In the genomic region with DNA sequence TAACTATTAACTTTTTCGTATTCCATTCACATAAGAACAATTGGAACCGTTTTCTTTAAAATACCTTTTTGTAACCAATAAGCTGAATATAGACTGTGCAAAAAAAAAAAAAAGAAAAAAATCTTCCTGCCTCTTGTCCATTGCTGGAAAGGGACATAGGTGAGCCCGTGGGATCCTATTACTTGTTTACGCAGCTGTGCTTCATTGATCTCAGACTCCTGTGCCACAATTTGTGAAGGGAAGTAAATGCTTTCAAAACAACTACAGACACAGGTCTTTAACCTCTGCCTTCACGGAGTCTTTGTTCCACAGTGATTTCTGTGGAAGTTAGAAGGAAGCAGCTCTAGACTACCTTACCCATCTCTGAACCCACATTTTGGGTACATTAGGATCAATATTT, we compare ENCODE assay signal across 21 mouse cellular contexts.
DNase-seq lines count a peak whose midpoint lies in the region; ATAC-seq lines count a peak whose summit lies in the region.
"Had no signal": no experiment of that assay in that cellular context is flagged by ENCODE, and none has a peak within 500 bp of the region (broad histone marks: within the 10 kb centered on the region; RNA-seq: fewer than 3 reads in every experiment).

No protein-coding gene starts in this region.

- H3K36me3 ChIP-seq in kidney, embryonic 15.5 days, result no peaks in the 10 kb centered on the region
- H3K36me3 ChIP-seq: heart, embryonic 15.5 days; hindbrain, embryonic 13.5 days had no signal

- 26% methylated on average over 5 of the region's 5 CpGs for WGBS in kidney, embryonic 15.5 days

- no peak overlapping the region for H3K4me2 ChIP-seq in kidney, embryonic 15.5 days
- H3K4me2 ChIP-seq: heart, embryonic 11.5 days; heart, embryonic 15.5 days; hindbrain, embryonic 13.5 days had no signal

- peak; percentile 79; the same call in 1 of the 2 replicates for ATAC-seq in kidney, embryonic 15.5 days (replicated peaks; ENCODE audit: low FRiP score)
- no peak for ATAC-seq in granulocyte monocyte progenitor cell, adult 5-6 weeks (replicated peaks; ENCODE audit: poor library complexity, severe bottlenecking)
- ATAC-seq: activated CD4-positive, CD25-positive, alpha-beta regulatory T cell, adult 4 months; forebrain, embryonic 16.5 days; hindbrain, postnatal 0 days; Patski had no signal

- no peaks in the 10 kb centered on the region for H3K9me3 ChIP-seq in kidney, embryonic 15.5 days (replicated peaks)
- H3K9me3 ChIP-seq: heart, embryonic 15.5 days; hindbrain, embryonic 13.5 days had no signal

- H3K4me3 ChIP-seq in kidney, embryonic 15.5 days (replicated peaks), result no peak overlapping the region
- H3K4me3 ChIP-seq: heart, adult 2 months; heart, embryonic 15.5 days; hindbrain, embryonic 13.5 days had no signal

- DNase-seq in kidney, postnatal 25 days, result no peak
- peak; percentile 70 for DNase-seq in embryo, embryonic 10 days (ENCODE audit: low spot score)
- DNase-seq in embryo, embryonic 9.5 days (ENCODE audit: extremely low spot score), result peak; percentile 29
- DNase-seq in mesoderm, embryonic 11.5 days (ENCODE audit: low read depth, low spot score), result peak; percentile 23
- no peak for DNase-seq in cerebellum, postnatal 10 days
- DNase-seq: adrenal gland, postnatal 14 days; cerebellum, adult 11-12 months; cerebellum, adult 9-10 months; cerebellum, postnatal 36 days; gastrocnemius, postnatal 10 days; heart, adult 2 months; heart, postnatal 14 days had no signal

- no peak overlapping the region for H3K9ac ChIP-seq in kidney, embryonic 15.5 days
- H3K9ac ChIP-seq: heart, embryonic 15.5 days; hindbrain, embryonic 13.5 days had no signal

- no peak overlapping the region for H3K27ac ChIP-seq in kidney, embryonic 15.5 days
- H3K27ac ChIP-seq: heart, adult 2 months; heart, embryonic 15.5 days; hindbrain, embryonic 13.5 days; hindbrain, postnatal 0 days had no signal

- H3K27me3 ChIP-seq in kidney, embryonic 15.5 days, result no peaks in the 10 kb centered on the region
- H3K27me3 ChIP-seq: heart, embryonic 15.5 days; hindbrain, embryonic 13.5 days; Patski had no signal

- H3K4me1 ChIP-seq in kidney, embryonic 15.5 days, result 0 out of 2 replicates have a peak, but pooled peaks cover 2% of the 10 kb centered on the region
- H3K4me1 ChIP-seq: heart, embryonic 15.5 days; hindbrain, embryonic 13.5 days had no signal

Comparison
In these comparisons a context has a peak if more than half of its experiments do, and no peak if none do; other contexts are left out.
1. DNase-seq: peak in embryo, embryonic 10 days (single experiment), embryo, embryonic 9.5 days (single experiment) and mesoderm, embryonic 11.5 days (single experiment); none in kidney, postnatal 25 days (0 of 2) and cerebellum, postnatal 10 days (0 of 2).